Mouse (Mus musculus) lung, postnatal 0 days (tissue): ENCODE measurements around the gene Zfp398. TPM values are rescaled to one million over a fixed set of nuclear protein-coding genes. Genes with fewer than 3 reads are reported as not detected.

Experiments
- ATAC-seq: fragments of 200-750 bp; cut with Nextera tagmentation; 2 replicates; pipeline ENCODE4 v1.8.0; 2017; ENCODE audit warnings: moderate library complexity
- DNase-seq: peaks from one replicate; pipeline ENCODE4 v3.0.0-alpha.2; 2016; ENCODE audit warnings: low spot score
- H3K27ac ChIP-seq: fragments of 300-500 bp; sonication (generic); 2 replicates; pipeline ENCODE4 v1.5.1; 2014; ENCODE audit warnings: antibody characterized with exemption, mild to moderate bottlenecking, low read length, mixed read lengths
- H3K27me3 ChIP-seq: fragments of 300-500 bp; sonication (generic); replicated peaks from 2 replicates; pipeline ENCODE4 v1.6.1; 2014; ENCODE audit warnings: low read length, mixed read lengths; ENCODE audit not compliant: insufficient read depth
- H3K36me3 ChIP-seq: fragments of 300-500 bp; sonication (generic); 2 replicates; pipeline ENCODE4 v1.6.1; 2014; ENCODE audit warnings: low read length, mixed read lengths; ENCODE audit not compliant: insufficient read depth
- H3K4me1 ChIP-seq: fragments of 300-500 bp; sonication (generic); 2 replicates; pipeline ENCODE4 v1.6.1; 2014; ENCODE audit warnings: antibody characterized with exemption, low read depth, low read length, mixed read lengths; ENCODE audit not compliant: insufficient read depth
- H3K4me2 ChIP-seq: fragments of 300-500 bp; sonication (generic); replicated peaks from 2 replicates; pipeline ENCODE4 v1.6.1; 2014; ENCODE audit warnings: low read depth, mild to moderate bottlenecking, low read length, moderate library complexity, mixed read lengths
- H3K4me3 ChIP-seq: fragments of 300-500 bp; sonication (generic); 2 replicates; pipeline ENCODE4 v1.5.1; 2014; ENCODE audit warnings: low read depth, low read length
- H3K9ac ChIP-seq: fragments of 300-500 bp; sonication (generic); replicated peaks from 2 replicates; pipeline ENCODE4 v1.6.1; 2014; ENCODE audit warnings: low read depth, mild to moderate bottlenecking
- H3K9me3 ChIP-seq: fragments of 300-500 bp; sonication (generic); 2 replicates; pipeline ENCODE4 v1.6.1; 2016; ENCODE audit warnings: low read length, mixed read lengths
- CTCF ChIP-seq: IDR thresholded peaks from 2 replicates; pipeline ENCODE4 v1.5.1; 2016; ENCODE audit warnings: antibody characterized with exemption, mild to moderate bottlenecking
- EP300 ChIP-seq: IDR thresholded peaks from 2 replicates; pipeline ENCODE4 v1.6.1; 2016; ENCODE audit warnings: antibody characterized with exemption, mild to moderate bottlenecking, control low read depth
- WGBS: fragments of 180-500 bp; shearing (Covaris S2); extraction: QIAGEN DNeasy Blood & Tissue Kit; methylation state at CpG from one replicate; pipeline ENCODE4 v1.1.7; 2014; 5-methylcytosine and 5-hydroxymethylcytosine counted together
- polyA plus RNA-seq: library from polyadenylated mRNA; unstranded; fragments of >200 nt; fragmentation: Nextera tagmentation; extraction: Ambion mirVana; gene quantifications from 2 replicates; pipeline ENCODE4 v1.2.1, GENCODE M21; 2015

The Zfp398 gene
- polyA plus RNA-seq, 1 experiment from 2014 or later: 4.7 TPM

- Histone ChIP-seq H3K4me1 (no peaks in the 10 kb centered on the region), H3K4me3 (no peak overlapping the region), H3K9me3 (no peaks in the 10 kb centered on the region), H3K27ac (no peak overlapping the region), H3K9ac (no peak overlapping the region), H3K36me3 (peaks cover 25% of the 10 kb centered on the region), H3K27me3 (no peaks in the 10 kb centered on the region), H3K4me2 (no peak overlapping the region)
- WGBS: 83% methylated on average over 6 of the region's 6 CpGs
- ATAC-seq: no peak
- TF ChIP-seq EP300 (no peak), CTCF (no peak)
- no peak for DNase-seq
Measured at GRCm38 (mm10) chr6:47899416-47899815, 64.0 kb downstream of the Zfp398 start.

GRCm38 (mm10) chr6:47903587-47903986, 68.1 kb downstream of the Zfp398 start:
- Histone ChIP-seq H3K4me1 (no peaks in the 10 kb centered on the region), H3K27ac (no peak overlapping the region), H3K27me3 (no peaks in the 10 kb centered on the region), H3K4me3 (no peak overlapping the region), H3K4me2 (no peak overlapping the region), H3K9me3 (no peaks in the 10 kb centered on the region), H3K36me3 (peaks cover 55% of the 10 kb centered on the region), H3K9ac (no peak overlapping the region)
- no peak for TF ChIP-seq CTCF
- no peak for TF ChIP-seq EP300
- no peak for ATAC-seq
- no peak for DNase-seq
- WGBS: 73% methylated on average over 4 of the region's 4 CpGs

GRCm38 (mm10) chr6:47904361-47904760, 68.9 kb downstream of the Zfp398 start:
- Histone ChIP-seq H3K36me3 (peaks cover 55% of the 10 kb centered on the region), H3K4me2 (no peak overlapping the region), H3K4me3 (no peak overlapping the region), H3K4me1 (no peaks in the 10 kb centered on the region), H3K9me3 (no peaks in the 10 kb centered on the region), H3K27ac (no peak overlapping the region), H3K27me3 (no peaks in the 10 kb centered on the region), H3K9ac (no peak overlapping the region)
- TF ChIP-seq CTCF (no peak), EP300 (no peak)
- no peak for ATAC-seq
- no peak for DNase-seq
- 72% methylated on average over 19 of the region's 19 CpGs for WGBS

GRCm38 (mm10) chr6:47904917-47905695, 69.6 kb downstream of the Zfp398 start:
- no peak for ATAC-seq
- WGBS: 79% methylated on average over 44 of the region's 44 CpGs

GRCm38 (mm10) chr6:47906326-47906725, 70.9 kb downstream of the Zfp398 start:
- Histone ChIP-seq H3K27me3 (no peaks in the 10 kb centered on the region), H3K36me3 (peaks cover 51% of the 10 kb centered on the region), H3K27ac (no peak overlapping the region), H3K4me2 (no peak overlapping the region), H3K9me3 (no peaks in the 10 kb centered on the region), H3K4me3 (no peak overlapping the region), H3K4me1 (no peaks in the 10 kb centered on the region), H3K9ac (no peak overlapping the region)
- ATAC-seq (no peak), DNase-seq (no peak)
- TF ChIP-seq CTCF: no peak
- TF ChIP-seq EP300: no peak
- WGBS: 97% methylated on average over 5 of the region's 5 CpGs

More at GRCm38 (mm10) chr6:47904917-47905695, 69.6 kb downstream of the Zfp398 start:
- Histone ChIP-seq H3K4me1 (no peaks in the 10 kb centered on the region), H3K36me3 (peaks cover 55% of the 10 kb centered on the region), H3K9ac (no peak overlapping the region), H3K27me3 (no peaks in the 10 kb centered on the region), H3K4me2 (no peak overlapping the region), H3K27ac (no peak overlapping the region), H3K9me3 (no peaks in the 10 kb centered on the region), H3K4me3 (no peak overlapping the region)
- TF ChIP-seq EP300 (no peak), CTCF (no peak)
- no peak for DNase-seq

- TF ChIP-seq EP300: no peak
- TF ChIP-seq CTCF: no peak
- WGBS: 59% methylated on average over 1 of the region's 1 CpGs
- H3K36me3 ChIP-seq: peaks cover 33% of the 10 kb centered on the region
Measured at GRCm38 (mm10) chr6:47909007-47909406, 73.5 kb downstream of the Zfp398 start.

More at GRCm38 (mm10) chr6:47909007-47909406, 73.5 kb downstream of the Zfp398 start:
- H3K4me3 ChIP-seq: no peak overlapping the region
- H3K4me1 ChIP-seq: no peaks in the 10 kb centered on the region
- H3K27ac ChIP-seq: no peak overlapping the region
- no peaks in the 10 kb centered on the region for H3K27me3 ChIP-seq
- no peak overlapping the region for H3K9ac ChIP-seq
- no peak overlapping the region for H3K4me2 ChIP-seq
- H3K9me3 ChIP-seq: no peaks in the 10 kb centered on the region
- DNase-seq (no peak), ATAC-seq (no peak)
